Mouse (Mus musculus) layer of hippocampus, adult 18-20 months (tissue): Measurements from ENCODE around the gene Fahd1. TPM values are rescaled to one million over a fixed set of nuclear protein-coding genes. Genes with fewer than 3 reads are reported as not detected.
A peak's percentile ranks its signal among the peaks of the same experiment; 100 is the strongest.

Source experiments
- DNase-seq, 2 experiments: peaks; one replicate each; pipeline ENCODE4 v3.0.0; 2022; ENCODE audit warnings: low spot score in 2 of 2
- total RNA-seq, 2 experiments: library from RNA; stranded (reverse); gene quantifications; 2 replicates each; pipeline ENCODE4 v1.2.3; 2021

The Fahd1 gene
- total RNA-seq, 2 experiments from 2014 or later: 21.4 to 21.7 TPM

DNA sequence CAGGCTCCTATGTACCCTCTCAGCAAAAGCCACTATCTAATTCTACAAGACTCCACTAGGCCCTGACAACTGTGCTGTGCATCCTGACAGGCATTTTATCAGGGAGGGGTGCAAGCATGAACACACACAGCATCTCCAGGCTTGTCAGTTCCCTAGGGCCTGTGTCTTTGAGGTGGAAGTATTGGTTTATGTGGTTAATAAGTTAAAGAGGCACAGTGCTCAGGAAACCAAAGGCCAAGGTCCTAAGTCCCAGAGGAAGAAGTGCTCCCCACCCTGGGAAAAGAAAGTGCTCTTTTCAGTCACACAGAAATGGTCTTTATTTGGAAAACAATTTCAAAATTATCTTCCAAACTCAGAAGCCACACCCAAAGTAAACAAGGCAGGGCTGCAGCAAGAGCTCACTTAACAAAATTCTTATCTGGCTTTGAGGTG lies 1.5 kb downstream of the Fahd1 start:
- no peak for DNase-seq

DNA sequence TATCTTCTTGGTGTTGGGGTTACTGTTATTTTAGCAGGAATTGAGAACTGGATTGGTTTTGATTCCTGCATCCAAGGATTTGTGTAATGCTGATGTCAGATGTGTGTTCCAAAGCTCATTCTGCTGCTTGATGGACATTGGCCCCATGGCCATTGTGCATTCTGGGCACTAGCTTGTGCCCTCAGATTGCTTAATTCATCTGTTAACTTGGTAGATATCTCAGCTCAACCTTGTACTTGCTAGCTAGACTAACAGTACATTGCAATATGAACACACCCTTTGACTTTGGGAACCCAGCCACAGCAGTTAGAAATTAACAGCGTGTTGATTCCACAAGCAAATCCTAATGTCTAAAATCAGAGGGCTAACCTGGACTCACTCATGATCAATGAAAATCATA lies 2.8 kb downstream of the Fahd1 start:
- DNase-seq: no peak

DNA sequence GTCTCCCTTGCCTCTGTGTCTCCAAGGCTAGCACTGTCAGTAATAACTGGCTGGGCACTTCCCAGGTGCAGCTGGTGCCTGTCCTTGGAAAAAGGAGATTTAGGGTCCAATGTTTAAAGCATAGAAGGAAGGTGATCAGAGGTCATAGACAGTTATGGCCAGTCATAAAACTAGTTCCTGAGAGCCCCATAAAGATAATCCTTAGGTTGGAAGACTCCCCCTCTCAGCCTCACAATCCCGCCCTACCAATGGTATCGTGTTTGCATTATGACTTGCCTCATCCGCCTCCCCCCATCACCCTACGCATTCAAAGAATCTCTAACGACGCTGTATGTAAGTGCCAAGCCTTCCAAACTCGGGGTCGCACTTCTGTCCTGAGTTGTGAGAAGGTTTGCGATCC lies 5.6 kb downstream of the Fahd1 start:
- no peak for DNase-seq

DNA sequence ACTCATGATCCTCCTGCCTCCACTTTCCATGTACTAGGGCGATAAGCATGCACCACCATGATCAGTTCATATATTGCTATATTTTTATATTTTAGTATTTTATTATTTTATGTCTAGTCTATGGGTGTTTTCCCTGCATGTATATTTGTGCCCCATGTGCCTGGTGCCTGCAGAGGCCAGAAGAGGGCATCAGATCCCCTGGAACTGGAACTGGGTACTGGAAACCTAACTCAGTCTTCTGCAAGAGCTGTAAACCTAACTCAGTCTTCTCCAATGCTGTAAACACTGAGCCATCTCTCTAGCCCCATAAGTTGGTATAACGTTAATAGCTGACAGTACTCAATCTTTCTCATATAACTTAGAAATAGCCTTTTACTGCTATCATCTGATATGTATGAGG lies 7.5 kb downstream of the Fahd1 start:
- DNase-seq: no peak

DNA sequence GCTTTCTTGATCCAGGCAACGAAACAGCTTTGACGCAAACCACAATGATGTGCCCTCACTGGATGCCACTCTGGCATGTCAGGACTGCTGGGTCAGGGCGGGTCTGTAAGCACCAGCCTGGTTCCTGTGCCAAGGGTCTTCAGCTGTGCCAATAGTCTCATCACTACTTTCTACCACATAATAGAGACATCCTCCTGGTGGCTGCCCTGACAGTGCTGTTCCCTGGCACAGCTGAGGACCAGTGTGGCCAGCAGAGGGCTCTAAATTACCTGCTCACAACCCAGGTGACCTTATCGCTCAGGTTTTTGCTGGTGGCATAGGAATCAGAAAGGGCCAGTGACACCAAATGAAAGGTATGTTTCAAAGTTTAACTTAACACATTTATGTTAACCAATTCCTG lies 9.0 kb downstream of the Fahd1 start:
- DNase-seq: no peak

DNA sequence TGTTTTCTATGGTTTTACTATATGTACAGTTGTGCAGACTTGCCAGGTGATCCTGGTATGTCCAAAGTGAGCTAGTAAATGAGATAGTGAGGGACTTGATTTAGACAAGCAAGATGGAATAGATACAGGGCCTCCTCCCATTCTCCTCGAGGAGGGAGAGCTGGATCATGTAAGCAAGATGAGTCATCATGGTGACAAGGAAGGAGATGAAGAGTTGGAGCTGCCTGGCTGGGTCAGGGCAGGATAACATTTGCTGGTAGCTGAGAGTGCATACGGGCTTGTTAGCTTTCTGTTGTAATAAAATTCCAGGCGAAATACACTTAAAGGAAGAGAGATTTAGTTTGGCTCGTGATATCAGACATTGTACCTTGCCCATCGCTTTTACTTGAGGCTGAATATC lies 9.8 kb downstream of the Fahd1 start:
- no peak for DNase-seq

DNA sequence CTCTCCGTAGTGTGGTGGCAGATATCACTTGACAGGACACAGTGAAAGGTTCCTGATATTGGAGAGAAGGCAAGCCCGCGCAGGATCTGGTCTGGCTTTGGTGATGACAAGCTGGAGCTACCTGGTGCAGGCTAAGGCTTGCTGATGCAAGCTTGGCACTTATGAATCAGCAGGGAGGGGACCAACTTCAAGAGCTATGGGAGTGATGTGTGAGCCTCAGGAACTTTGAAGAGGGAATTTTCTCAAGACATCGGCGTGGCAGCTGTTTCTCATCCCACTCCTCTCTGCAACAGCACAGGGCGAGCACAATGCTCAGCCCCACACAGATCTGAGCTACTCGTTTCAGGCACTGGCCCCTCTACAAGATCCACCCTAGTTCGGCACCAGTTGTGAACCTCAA lies 10.3 kb downstream of the Fahd1 start, which contains the start of gene Hagh:
TSS of gene Hagh (plus strand) at position 302 of the 400 bp plus-strand sequence.
- DNase-seq: no peak

DNA sequence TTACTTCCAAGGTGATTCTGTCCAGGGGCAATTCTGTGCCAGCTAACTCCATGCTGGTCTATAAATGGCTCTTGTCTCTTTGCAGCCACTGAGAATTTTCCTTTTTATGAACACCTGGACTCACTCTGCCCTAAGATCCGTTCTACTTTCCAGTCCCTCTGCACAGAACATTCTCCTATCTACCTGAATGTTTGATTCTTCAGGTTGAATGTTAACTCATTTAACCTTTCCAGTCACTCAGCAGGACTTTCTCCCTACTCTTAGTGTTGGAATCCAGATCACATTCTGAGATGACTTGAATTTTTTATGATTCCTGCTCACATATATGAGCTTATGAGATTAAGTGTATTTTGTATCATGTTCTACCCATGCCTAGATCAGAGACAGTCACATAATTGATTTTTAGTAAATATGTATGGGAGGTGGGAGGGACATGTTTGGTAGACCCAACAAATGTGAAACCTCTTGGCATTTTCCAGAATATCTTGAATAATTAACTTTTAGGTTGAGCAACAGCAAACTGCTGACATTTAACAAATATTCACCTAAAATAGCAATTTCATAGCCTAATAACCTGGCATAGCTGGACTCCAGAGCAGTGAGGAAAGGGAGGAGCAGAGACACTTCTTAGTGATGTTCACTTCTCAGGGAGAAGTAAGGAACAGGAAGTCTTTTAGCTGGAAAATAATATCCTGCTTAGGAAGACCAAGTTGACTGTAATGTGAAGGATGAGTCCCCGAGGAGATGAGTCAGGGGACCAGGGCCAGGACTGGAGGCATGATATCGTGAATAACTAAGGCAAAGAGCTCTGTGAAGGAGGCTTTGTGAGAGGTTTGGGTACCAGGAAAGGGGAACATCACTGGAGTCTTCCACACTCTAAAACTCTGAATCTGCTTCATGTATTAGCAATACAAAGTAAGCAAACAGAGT lies 28.5 kb downstream of the Fahd1 start:
- DNase-seq: no peak

DNA sequence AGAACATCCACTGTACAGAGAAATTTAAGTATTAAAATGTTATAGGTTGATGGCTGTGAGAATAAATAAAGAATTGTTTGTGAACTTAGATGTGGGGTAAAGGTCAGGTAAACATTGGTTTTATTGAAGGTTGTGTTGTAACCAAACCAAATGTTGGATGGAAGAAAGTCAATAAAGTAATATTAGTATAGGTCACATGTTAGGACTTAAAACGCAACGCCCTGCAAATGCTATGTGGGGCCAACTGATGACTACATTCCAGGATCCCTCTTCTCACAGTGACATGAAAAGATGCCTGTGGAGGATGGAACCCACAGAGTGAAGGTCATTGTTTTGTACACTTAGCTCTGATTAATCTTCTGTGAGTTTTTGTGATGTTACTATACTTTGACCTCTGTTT lies 30.7 kb downstream of the Fahd1 start:
- DNase-seq: no peak

DNA sequence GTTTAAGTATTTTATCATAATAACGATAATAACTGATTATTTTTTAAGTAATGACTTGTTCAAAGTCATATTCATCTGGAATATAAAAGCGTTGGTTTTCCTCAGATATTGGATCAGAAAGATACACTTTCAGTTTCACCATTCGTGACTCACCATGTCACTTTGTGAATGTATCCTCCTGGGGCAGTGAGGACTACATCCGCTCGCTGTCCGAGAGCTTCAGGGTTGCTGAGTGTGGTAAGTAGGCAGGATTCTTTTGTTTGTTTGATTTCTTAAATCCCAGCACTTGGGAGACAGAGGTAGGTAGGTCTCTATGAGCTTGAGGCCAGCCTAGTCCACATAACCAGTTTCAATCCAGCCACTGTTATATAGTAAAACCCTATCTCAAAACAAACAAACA lies 32.0 kb downstream of the Fahd1 start:
- no peak for DNase-seq

DNA sequence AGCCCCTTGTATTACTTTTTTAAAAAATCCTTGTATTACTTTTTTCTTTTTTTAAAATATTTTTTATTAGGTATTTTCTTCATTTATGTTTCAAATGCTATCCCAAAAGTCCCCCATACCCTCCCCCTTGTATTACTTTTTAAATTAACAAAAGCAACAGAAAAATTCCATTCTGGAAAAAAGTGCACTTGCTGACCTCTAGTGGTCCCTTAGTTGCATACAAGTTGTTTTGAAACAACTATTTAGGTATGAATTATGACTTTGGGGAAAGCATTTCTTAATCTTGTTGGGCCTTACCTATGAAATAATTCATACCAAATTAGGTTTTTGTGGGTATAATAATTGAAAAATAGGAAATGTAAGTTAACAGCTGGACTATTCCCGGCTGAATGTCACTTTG lies 32.7 kb downstream of the Fahd1 start:
- DNase-seq: no peak

DNA sequence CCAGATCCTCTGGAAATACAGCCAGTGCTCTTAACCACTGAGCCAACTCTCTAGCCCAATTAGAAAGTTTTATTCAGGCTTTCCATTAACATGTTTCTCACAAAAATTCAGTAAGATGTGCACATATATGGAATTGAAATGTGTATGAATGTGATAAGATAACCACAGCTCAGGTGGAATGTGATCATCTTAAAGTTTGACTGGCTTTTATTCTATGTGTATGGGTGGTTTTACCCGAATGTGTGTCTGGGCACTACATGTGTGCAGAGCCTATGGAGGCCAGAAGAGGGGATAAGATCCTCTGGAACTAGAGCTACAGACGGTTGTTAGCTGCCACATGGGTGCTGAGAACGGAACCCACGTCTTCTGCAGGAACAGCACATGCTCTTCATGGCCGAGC lies 34.9 kb downstream of the Fahd1 start:
- DNase-seq: no peak

DNA sequence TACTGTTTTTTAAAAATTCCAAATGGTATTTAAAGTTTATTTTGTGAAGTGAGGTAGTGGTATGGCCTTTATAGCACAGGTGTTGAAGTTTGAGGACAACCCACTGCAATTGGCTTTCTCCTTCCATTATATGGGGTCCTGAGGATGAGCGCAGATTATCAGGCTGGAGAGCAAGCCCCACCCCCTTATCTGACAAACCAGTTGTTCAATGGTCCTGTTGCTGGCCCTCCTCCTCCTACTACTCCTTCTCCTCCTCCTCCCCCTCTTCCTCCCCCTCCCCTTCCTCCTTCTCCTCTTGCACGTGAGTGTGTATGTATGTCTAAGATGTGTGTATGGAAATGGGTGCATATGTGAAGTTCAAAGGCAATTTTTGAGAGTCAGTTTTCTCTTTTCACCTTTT lies 37.9 kb downstream of the Fahd1 start:
- DNase-seq: no peak

DNA sequence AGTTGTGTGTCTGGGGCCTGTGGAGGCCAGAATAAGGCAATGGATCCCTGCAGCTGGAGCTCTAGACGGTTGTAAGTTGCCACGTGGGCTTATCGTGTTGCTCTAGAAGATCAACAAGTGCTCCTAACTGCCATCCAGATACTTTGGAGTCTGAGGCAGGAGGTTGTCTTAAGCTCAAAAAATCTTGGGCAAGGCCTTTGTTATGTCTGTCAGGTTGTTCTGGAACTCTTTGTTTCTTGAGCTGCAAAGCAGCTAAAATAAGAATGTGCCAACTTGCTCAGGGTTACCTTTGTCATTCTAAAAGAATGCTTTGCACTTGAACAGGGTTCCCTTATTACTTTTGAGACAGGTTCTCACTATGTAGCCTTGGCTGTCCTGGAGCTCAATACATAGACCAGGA lies 39.0 kb downstream of the Fahd1 start:
- DNase-seq: no peak

DNA sequence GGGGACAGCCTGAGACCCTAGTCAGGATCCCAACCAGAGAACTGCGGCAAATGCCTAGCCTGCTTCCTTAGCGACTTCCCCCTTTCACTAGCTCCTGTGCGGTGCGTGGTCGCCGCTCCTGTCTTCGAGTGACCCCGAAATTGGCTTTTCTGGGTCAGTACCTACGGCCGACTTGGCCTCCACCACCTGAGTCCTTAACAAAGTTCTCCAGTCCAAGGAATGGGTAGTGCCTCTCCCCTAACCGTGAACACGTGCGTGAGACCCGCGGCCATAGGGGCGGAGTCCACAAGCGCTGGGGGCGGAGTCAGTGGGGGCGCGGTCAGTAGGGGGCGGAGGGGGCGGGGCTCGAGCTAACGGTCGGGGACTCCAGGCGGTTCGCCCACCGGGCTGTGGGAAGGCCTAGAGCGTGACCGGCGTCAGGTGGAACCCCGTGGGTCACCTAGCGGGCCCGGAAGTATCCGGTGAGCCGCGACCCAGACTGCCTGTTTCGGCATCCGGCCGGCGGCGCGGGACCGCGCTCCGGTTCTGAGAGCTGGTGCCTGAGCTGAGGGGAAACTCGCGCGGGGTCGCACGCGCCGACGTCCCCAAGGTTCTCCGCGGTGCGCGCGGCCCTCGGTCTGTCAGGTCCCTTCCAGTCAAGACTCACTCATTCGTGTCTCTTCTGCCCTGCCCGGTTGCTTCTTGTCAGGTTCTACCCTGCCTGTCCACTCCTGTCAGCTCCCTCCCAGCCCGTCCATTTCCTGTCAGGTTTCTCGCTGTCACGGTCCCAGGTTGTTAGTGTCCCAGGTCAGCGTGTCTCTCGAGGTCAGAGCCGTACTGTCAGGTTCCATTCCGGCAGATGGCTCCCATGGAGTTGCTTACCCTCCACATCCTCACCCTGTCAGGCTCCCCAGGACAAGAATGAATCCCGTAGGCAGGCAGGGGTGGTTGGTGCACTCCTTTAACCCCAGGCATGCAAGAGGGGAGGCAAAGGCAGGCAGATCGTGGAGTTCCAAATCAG lies 45.9 kb downstream of the Fahd1 start, which contains the start of gene Meiob:
TSS of gene Meiob (plus strand) at position 338 of the 1,000 bp plus-strand sequence.
- DNase-seq: peak; percentile 1 to 18

DNA sequence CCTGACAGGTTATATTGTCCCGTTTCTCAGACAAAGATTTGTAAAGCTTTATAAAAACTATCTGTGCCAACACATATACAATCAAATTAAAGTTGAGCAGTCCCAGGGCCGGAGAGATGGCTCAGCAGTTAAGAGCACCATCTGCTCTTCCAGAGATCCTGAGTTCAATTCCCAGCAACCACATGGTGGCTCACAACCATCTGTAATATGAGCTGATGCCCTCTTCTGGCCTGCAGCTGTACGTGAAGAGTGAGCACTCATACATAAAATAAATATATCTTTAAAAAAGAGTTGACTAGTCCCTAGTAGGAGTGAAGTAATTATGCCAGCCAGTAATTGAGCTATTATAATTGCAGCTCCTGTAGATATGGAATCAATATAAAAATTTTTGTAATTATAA lies 49.6 kb downstream of the Fahd1 start:
- no peak for DNase-seq

DNA sequence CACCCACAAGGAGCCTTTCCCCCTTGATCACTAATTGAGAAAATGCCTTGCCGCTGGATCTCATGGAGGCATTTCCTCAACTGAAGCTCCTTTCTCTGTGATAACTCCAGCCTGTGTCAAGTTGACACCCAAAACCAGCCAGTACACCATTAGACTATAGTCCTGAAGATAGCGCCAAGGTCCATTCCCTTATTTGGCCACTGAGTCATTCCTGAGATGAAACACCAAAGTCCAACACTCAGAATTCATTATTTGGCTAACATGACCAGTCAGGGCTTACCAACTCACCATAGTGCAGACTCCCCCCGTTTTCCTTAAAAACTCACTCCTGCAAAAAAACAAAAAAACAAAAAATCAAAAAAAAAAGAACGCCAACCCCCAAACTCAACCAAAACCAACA lies 50.7 kb downstream of the Fahd1 start:
- no peak for DNase-seq

Other genes with a start within 250 kb of the Fahd1 start
- gene Tsc2, start 217.7 kb downstream of the Fahd1 start, total RNA-seq: 100 to 1,000 TPM; 182 to 189 TPM
- gene Nthl1, start 217.7 kb downstream of the Fahd1 start, total RNA-seq: 1 to 10 TPM; 4.9 to 6.1 TPM
- gene Slc9a3r2, start 200.0 kb downstream of the Fahd1 start, total RNA-seq: 10 to 100 TPM; 39.7 to 41.0 TPM
- gene Npw, start 191.9 kb downstream of the Fahd1 start, total RNA-seq: 1 to 10 TPM; 1.3 to 2.0 TPM
- gene Zfp598, start 180.7 kb downstream of the Fahd1 start, total RNA-seq: 10 to 100 TPM; 39.6 to 42.8 TPM
- 100 to 1,000 TPM; 159 to 169 TPM for gene Syngr3, start 160.4 kb downstream of the Fahd1 start, total RNA-seq
- gene Gfer, start 154.2 kb downstream of the Fahd1 start, total RNA-seq: 10 to 100 TPM; 18.8 to 23.1 TPM
- gene Noxo1, start 154.1 kb downstream of the Fahd1 start, total RNA-seq: 1 to 10 TPM; 3.2 to 3.7 TPM
- 10 to 100 TPM; 31.7 to 32.5 TPM for gene Tbl3, start 142.7 kb downstream of the Fahd1 start, total RNA-seq
- under 1 TPM in 1 of 2 experiments, not detected in 1; 0.27 TPM for gene Rnf151, start 132.3 kb downstream of the Fahd1 start, total RNA-seq
- 100 to 1,000 TPM; 318 to 320 TPM for gene Rps2, start 132.2 kb downstream of the Fahd1 start, total RNA-seq
- 100 to 1,000 TPM; 226 to 238 TPM for gene Ndufb10, start 125.9 kb downstream of the Fahd1 start, total RNA-seq
- gene Rpl3l, start 122.5 kb downstream of the Fahd1 start, total RNA-seq: under 1 TPM; 0.27 to 0.43 TPM
- 10 to 100 TPM; 41.3 to 45.5 TPM for gene Msrb1, start 113.7 kb downstream of the Fahd1 start, total RNA-seq
- under 1 TPM; 0.35 to 0.38 TPM for gene Hs3st6, start 97.4 kb downstream of the Fahd1 start, total RNA-seq
- not detected for gene Meiob, start 46.1 kb downstream of the Fahd1 start, total RNA-seq
- 100 to 1,000 TPM; 129 TPM for gene Hagh, start 10.2 kb downstream of the Fahd1 start, total RNA-seq
- gene Igfals, start 15.6 kb upstream of the Fahd1 start, total RNA-seq: not detected
- gene Nubp2, start 36.0 kb upstream of the Fahd1 start, total RNA-seq: 10 to 100 TPM; 32.3 to 33.5 TPM
- gene Spsb3, start 36.3 kb upstream of the Fahd1 start, total RNA-seq: 10 to 100 TPM; 47.5 to 48.3 TPM
- gene Eme2, start 44.7 kb upstream of the Fahd1 start, total RNA-seq: 10 to 100 TPM; 52.0 to 53.1 TPM
- 10 to 100 TPM; 75.4 to 78.6 TPM for gene Mrps34, start 44.8 kb upstream of the Fahd1 start, total RNA-seq
- 10 to 100 TPM; 60.7 to 61.2 TPM for gene Nme3, start 46.1 kb upstream of the Fahd1 start, total RNA-seq
- 100 to 1,000 TPM; 388 to 404 TPM for gene Mapk8ip3, start 86.6 kb upstream of the Fahd1 start, total RNA-seq
- 1 to 10 TPM; 5.9 to 6.4 TPM for gene Jpt2, start 110.3 kb upstream of the Fahd1 start, total RNA-seq
- gene Cramp1l, start 165.4 kb upstream of the Fahd1 start, total RNA-seq: 10 to 100 TPM; 27.2 to 27.8 TPM
- 10 to 100 TPM; 21.2 to 23.2 TPM for gene Ift140, start 165.7 kb upstream of the Fahd1 start, total RNA-seq
- gene Tmem204, start 233.2 kb upstream of the Fahd1 start, total RNA-seq: 1 to 10 TPM; 7.4 to 9.2 TPM